Mouse (Mus musculus) heart, embryonic 15.5 days (tissue): ENCODE measurements around the gene Egfl7. TPM values are rescaled to one million over a fixed set of nuclear protein-coding genes. Genes with fewer than 3 reads are reported as not detected.
A peak's percentile ranks its signal among the peaks of the same experiment; 100 is the strongest.

ENCODE experiments used
- ATAC-seq: fragments of 200-750 bp; cut with Nextera tagmentation; replicated peaks from 2 replicates; pipeline ENCODE4 v1.8.0; 2017; ENCODE audit warnings: low read depth, moderate TSS enrichment; ENCODE audit not compliant: insufficient number of reproducible peaks, insufficient read depth, low FRiP score
- H3K27ac ChIP-seq: fragments of 300-500 bp; sonication (generic); 2 replicates; pipeline ENCODE4 v1.5.1; 2015; ENCODE audit warnings: mild to moderate bottlenecking, inconsistent platforms
- H3K27me3 ChIP-seq: fragments of 300-500 bp; sonication (generic); 2 replicates; pipeline ENCODE4 v1.6.1; 2015; ENCODE audit warnings: inconsistent platforms
- H3K36me3 ChIP-seq: fragments of 300-500 bp; sonication (generic); 2 replicates; pipeline ENCODE4 v1.6.1; 2015; ENCODE audit warnings: mild to moderate bottlenecking, inconsistent platforms
- H3K4me1 ChIP-seq: fragments of 300-500 bp; sonication (generic); replicated peaks from 2 replicates; pipeline ENCODE4 v1.6.1; 2015; ENCODE audit warnings: inconsistent platforms
- H3K4me2 ChIP-seq: fragments of 300-500 bp; sonication (generic); 2 replicates; pipeline ENCODE4 v1.6.1; 2015; ENCODE audit warnings: inconsistent platforms, mild to moderate bottlenecking, moderate library complexity
- H3K4me3 ChIP-seq: fragments of 300-500 bp; sonication (generic); 2 replicates; pipeline ENCODE4 v1.5.1; 2015; ENCODE audit warnings: mild to moderate bottlenecking, inconsistent platforms
- H3K9ac ChIP-seq: fragments of 300-500 bp; sonication (generic); 2 replicates; pipeline ENCODE4 v1.6.1; 2015; ENCODE audit warnings: mild to moderate bottlenecking, inconsistent platforms
- H3K9me3 ChIP-seq: fragments of 300-500 bp; sonication (generic); replicated peaks from 2 replicates; pipeline ENCODE4 v1.6.1; 2016; ENCODE audit warnings: inconsistent platforms
- WGBS: fragments of 180-500 bp; shearing (Covaris S2); methylation state at CpG from one replicate; pipeline ENCODE4 v1.1.7; 2015; ENCODE audit warnings: mixed read lengths; 5-methylcytosine and 5-hydroxymethylcytosine counted together
- polyA plus RNA-seq: library from polyadenylated mRNA; unstranded; fragments of >200 nt; fragmentation: Nextera tagmentation; extraction: Ambion mirVana; gene quantifications from 2 replicates; pipeline ENCODE4 v1.2.1, GENCODE M21; 2015

Egfl7 gene
- polyA plus RNA-seq, 1 experiment from 2014 or later, result 159 TPM

- Histone ChIP-seq H3K27ac (no peak overlapping the region), H3K4me2 (no peak overlapping the region), H3K4me1 (peaks cover 35% of the 10 kb centered on the region), H3K36me3 (peaks cover 31% of the 10 kb centered on the region), H3K4me3 (no peak overlapping the region), H3K9me3 (no peaks in the 10 kb centered on the region), H3K27me3 (no peaks in the 10 kb centered on the region), H3K9ac (no peak overlapping the region)
- ATAC-seq, result no peak
- 60% methylated on average over 4 of the region's 4 CpGs for WGBS
These were observed 54.2 kb downstream of the Egfl7 start for GRCm38 (mm10) chr2:26633953-26634530.

GRCm38 (mm10) chr2:26634629-26635488 lies 55.0 kb downstream of the Egfl7 start:
- H3K36me3 ChIP-seq, result peaks cover 31% of the 10 kb centered on the region
- no peak overlapping the region for H3K9ac ChIP-seq
- H3K27me3 ChIP-seq, result no peaks in the 10 kb centered on the region
- H3K4me3 ChIP-seq, result no peak overlapping the region
- 0 out of 2 replicates have a peak overlapping the region, but pooled peaks have one; percentile 9 for H3K27ac ChIP-seq
- H3K9me3 ChIP-seq, result no peaks in the 10 kb centered on the region
- WGBS, result 59% methylated on average over 12 of the region's 12 CpGs
- ATAC-seq, result no peak; the same call in 1 of the 2 replicates
- peaks cover 32% of the 10 kb centered on the region for H3K4me1 ChIP-seq
- no peak overlapping the region for H3K4me2 ChIP-seq

GRCm38 (mm10) chr2:26635489-26636324 lies 55.9 kb downstream of the Egfl7 start:
- Histone ChIP-seq H3K4me3 (no peak overlapping the region), H3K36me3 (peaks cover 31% of the 10 kb centered on the region), H3K4me2 (no peak overlapping the region), H3K9ac (no peak overlapping the region), H3K27me3 (no peaks in the 10 kb centered on the region), H3K9me3 (no peaks in the 10 kb centered on the region), H3K27ac (no peak overlapping the region), H3K4me1 (peaks cover 37% of the 10 kb centered on the region)
- WGBS, result 72% methylated on average over 21 of the region's 21 CpGs
- no peak for ATAC-seq

GRCm38 (mm10) chr2:26636325-26636635 lies 56.5 kb downstream of the Egfl7 start:
- no peaks in the 10 kb centered on the region for H3K27me3 ChIP-seq
- H3K4me3 ChIP-seq, result no peak overlapping the region
- H3K4me1 ChIP-seq, result peaks cover 38% of the 10 kb centered on the region
- no peak overlapping the region for H3K4me2 ChIP-seq
- peaks cover 31% of the 10 kb centered on the region for H3K36me3 ChIP-seq
- ATAC-seq, result no peak
- 60% methylated on average over 2 of the region's 2 CpGs for WGBS
- H3K9ac ChIP-seq, result no peak overlapping the region
- H3K27ac ChIP-seq, result no peak overlapping the region
- no peaks in the 10 kb centered on the region for H3K9me3 ChIP-seq

GRCm38 (mm10) chr2:26637316-26637932 lies 57.6 kb downstream of the Egfl7 start:
- peaks cover 38% of the 10 kb centered on the region for H3K4me1 ChIP-seq
- H3K4me2 ChIP-seq, result no peak overlapping the region
- no peaks in the 10 kb centered on the region for H3K9me3 ChIP-seq
- H3K27me3 ChIP-seq, result no peaks in the 10 kb centered on the region
- peaks cover 31% of the 10 kb centered on the region for H3K36me3 ChIP-seq
- no peak overlapping the region for H3K4me3 ChIP-seq
- ATAC-seq, result no peak
- no peak overlapping the region for H3K9ac ChIP-seq
- H3K27ac ChIP-seq, result no peak overlapping the region
- WGBS, result 77% methylated on average over 4 of the region's 4 CpGs

- Histone ChIP-seq H3K36me3 (peaks cover 31% of the 10 kb centered on the region), H3K4me1 (peaks cover 38% of the 10 kb centered on the region), H3K27ac (no peak overlapping the region), H3K9me3 (no peaks in the 10 kb centered on the region), H3K4me2 (peak overlapping the region; percentile 85), H3K4me3 (no peak overlapping the region), H3K9ac (no peak overlapping the region), H3K27me3 (no peaks in the 10 kb centered on the region)
- WGBS, result 76% methylated on average over 5 of the region's 5 CpGs
- ATAC-seq, result no peak
These were observed 58.2 kb downstream of the Egfl7 start for GRCm38 (mm10) chr2:26638039-26638438.

- Histone ChIP-seq H3K4me1 (peaks cover 38% of the 10 kb centered on the region), H3K9me3 (no peaks in the 10 kb centered on the region), H3K27ac (no peak overlapping the region), H3K36me3 (peaks cover 31% of the 10 kb centered on the region), H3K27me3 (no peaks in the 10 kb centered on the region), H3K4me3 (peak overlapping the region; percentile 90), H3K9ac (peak overlapping the region; percentile 90), H3K4me2 (peak overlapping the region; percentile 85)
- WGBS, result 71% methylated on average over 5 of the region's 5 CpGs
- no peak for ATAC-seq
These were observed 58.8 kb downstream of the Egfl7 start for GRCm38 (mm10) chr2:26638572-26638971.

- Histone ChIP-seq H3K4me2 (peak overlapping the region; percentile 85), H3K4me3 (peak overlapping the region; percentile 90), H3K36me3 (peaks cover 31% of the 10 kb centered on the region), H3K9ac (peak overlapping the region; percentile 90), H3K27ac (no peak overlapping the region), H3K27me3 (no peaks in the 10 kb centered on the region), H3K4me1 (peaks cover 38% of the 10 kb centered on the region), H3K9me3 (no peaks in the 10 kb centered on the region)
- no peak for ATAC-seq
- 3% methylated on average over 8 of the region's 8 CpGs for WGBS
These were observed 59.3 kb downstream of the Egfl7 start for GRCm38 (mm10) chr2:26639083-26639482.

GRCm38 (mm10) chr2:26639838-26640830 lies 60.3 kb downstream of the Egfl7 start:
- Histone ChIP-seq H3K27ac (peak overlapping the region; percentile 79), H3K9me3 (no peaks in the 10 kb centered on the region), H3K4me2 (peak overlapping the region; percentile 85), H3K9ac (peak overlapping the region; percentile 90), H3K27me3 (no peaks in the 10 kb centered on the region), H3K36me3 (peaks cover 31% of the 10 kb centered on the region), H3K4me1 (peaks cover 31% of the 10 kb centered on the region), H3K4me3 (peak overlapping the region; percentile 90)
- ATAC-seq, result peak; percentile 82
- 5% methylated on average over 49 of the region's 49 CpGs for WGBS

- 64% methylated on average over 7 of the region's 7 CpGs for WGBS
- no peak for ATAC-seq
- H3K36me3 ChIP-seq, result peaks cover 21% of the 10 kb centered on the region
- no peaks in the 10 kb centered on the region for H3K9me3 ChIP-seq
- H3K9ac ChIP-seq, result no peak overlapping the region
- H3K4me3 ChIP-seq, result no peak overlapping the region
- H3K4me1 ChIP-seq, result peaks cover 27% of the 10 kb centered on the region
- H3K27ac ChIP-seq, result no peak overlapping the region
- H3K4me2 ChIP-seq, result no peak overlapping the region
- H3K27me3 ChIP-seq, result no peaks in the 10 kb centered on the region
These were observed 61.3 kb downstream of the Egfl7 start for GRCm38 (mm10) chr2:26641006-26641647.
